Mouse (Mus musculus): ENCODE data around the gene Tada2a.

GRCm38 (mm10) chr11:84172539-84173435 is 43.4 kb upstream of the Tada2a start:
- TF ChIP-seq CHD2 (IDR thresholded peaks at IDR 0.05; ENCODE audit: low read depth, low read length) (no peak), MAFK (IDR thresholded peaks at IDR 0.05; ENCODE audit: insufficient read depth, low read depth, low read length) (no peak), ZNF384 (IDR thresholded peaks at IDR 0.05; ENCODE audit: low read depth, low read length) (no peak), HCFC1 (IDR thresholded peaks at IDR 0.05; ENCODE audit: borderline replicate concordance, insufficient read depth, low read length) (no peak), ZC3H11A (IDR thresholded peaks at IDR 0.05; ENCODE audit: borderline replicate concordance, low read depth, low read length) (no peak)

All from ES-E14 (cell line).